Mouse (Mus musculus) lung, embryonic 14.5 days (tissue): ENCODE measurements around the gene Nmi. TPM values are rescaled to one million over a fixed set of nuclear protein-coding genes. Genes with fewer than 3 reads are reported as not detected.
"Not testable (repeated sequence)": the region's sequence is repeated elsewhere in the genome, so short reads cannot be mapped to it uniquely, and the experiment has no call there.

Source experiments
- ATAC-seq: fragments of 200-750 bp; cut with Nextera tagmentation; 2 replicates; pipeline ENCODE4 v1.8.0; 2017; ENCODE audit warnings: mild to moderate bottlenecking, moderate TSS enrichment, moderate library complexity; ENCODE audit not compliant: insufficient read depth
- DNase-seq: peaks from one replicate; pipeline ENCODE4 v3.0.0-alpha.2; 2015
- H3K27ac ChIP-seq: fragments of 300-500 bp; sonication (generic); 2 replicates; pipeline ENCODE4 v1.5.1; 2014; ENCODE audit warnings: low read depth, mild to moderate bottlenecking, moderate library complexity
- H3K27me3 ChIP-seq: fragments of 300-500 bp; sonication (generic); 2 replicates; pipeline ENCODE4 v1.6.1; 2014; ENCODE audit warnings: low read length, control low read depth; ENCODE audit not compliant: insufficient read depth
- H3K36me3 ChIP-seq: fragments of 300-500 bp; sonication (generic); 2 replicates; pipeline ENCODE4 v1.6.1; 2014; ENCODE audit warnings: control low read depth; ENCODE audit not compliant: insufficient read depth
- H3K4me1 ChIP-seq: fragments of 300-500 bp; sonication (generic); 2 replicates; pipeline ENCODE4 v1.6.1; 2014; ENCODE audit warnings: antibody characterized with exemption, control low read depth; ENCODE audit not compliant: insufficient read depth
- H3K4me2 ChIP-seq: fragments of 300-500 bp; sonication (generic); 2 replicates; pipeline ENCODE4 v1.6.1; 2014; ENCODE audit warnings: mild to moderate bottlenecking
- H3K4me3 ChIP-seq: fragments of 300-500 bp; sonication (generic); 2 replicates; pipeline ENCODE4 v1.5.1; 2014; ENCODE audit warnings: low read depth, low read length
- H3K9ac ChIP-seq: fragments of 300-500 bp; sonication (generic); 2 replicates; pipeline ENCODE4 v1.6.1; 2014
- H3K9me3 ChIP-seq: fragments of 300-500 bp; sonication (generic); 2 replicates; pipeline ENCODE4 v1.6.1; 2016; ENCODE audit warnings: low read depth, low read length, control low read depth
- CTCF ChIP-seq: IDR thresholded peaks from 2 replicates; pipeline ENCODE4 v1.5.1; 2016; ENCODE audit warnings: antibody characterized with exemption, low read depth
- WGBS: fragments of 180-500 bp; shearing (Covaris S2); extraction: QIAGEN DNeasy Blood & Tissue Kit; methylation state at CpG from one replicate; pipeline ENCODE4 v1.1.7; 2014; 5-methylcytosine and 5-hydroxymethylcytosine counted together
- polyA plus RNA-seq: library from polyadenylated mRNA; unstranded; fragments of >200 nt; fragmentation: Nextera tagmentation; extraction: Ambion mirVana; gene quantifications from 2 replicates; pipeline ENCODE4 v1.2.1, GENCODE M21; 2014

The Nmi gene
- polyA plus RNA-seq = 19.4 and 20.3 TPM in 2 replicates

GRCm38 (mm10) chr2:51973410-51973968 is at the start of gene Nmi:
Nmi (minus strand) TSS chr2:51973494.
- 67% methylated on average over 9 of the region's 9 CpGs for WGBS
- Histone ChIP-seq H3K27ac (peak within 1 kb of the TSS; percentile 84), H3K4me3 (peak within 1 kb of the TSS; percentile 64), H3K4me2 (peak within 1 kb of the TSS; percentile 72), H3K4me1 (no peaks in the 10 kb centered on the region), H3K9ac (peak within 1 kb of the TSS; percentile 68), H3K36me3 (no peaks in the 10 kb centered on the region), H3K27me3 (no peaks in the 10 kb centered on the region), H3K9me3 (0 out of 2 replicates have a peak, but pooled peaks cover under 1% of the 10 kb centered on the region)
- DNase-seq (peak; percentile 52), ATAC-seq (peak; percentile 71)
- TF ChIP-seq CTCF = no peak

DNA sequence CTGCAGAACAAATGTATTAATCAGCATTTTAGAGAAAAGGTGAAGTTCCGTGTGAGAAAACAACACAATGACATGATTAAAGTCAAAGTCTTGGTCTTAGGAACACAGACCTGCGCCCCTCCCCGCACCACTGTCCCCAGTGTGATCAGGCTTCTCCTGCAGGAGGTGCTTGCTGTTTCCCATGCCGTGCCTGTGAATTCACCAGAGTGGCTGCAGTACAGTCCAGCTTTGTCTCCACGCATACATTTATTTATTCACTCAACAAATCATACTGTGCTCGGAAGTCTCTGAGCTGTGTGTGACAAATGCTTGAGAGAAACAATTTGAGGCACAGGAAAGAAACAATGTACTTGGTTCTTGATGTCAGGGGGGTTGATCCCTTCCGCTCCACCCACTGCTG is 43.1 kb upstream of the Nmi start:
- Histone ChIP-seq H3K9ac (no peak overlapping the region), H3K4me3 (no peak overlapping the region)
- no peak for TF ChIP-seq CTCF

DNA sequence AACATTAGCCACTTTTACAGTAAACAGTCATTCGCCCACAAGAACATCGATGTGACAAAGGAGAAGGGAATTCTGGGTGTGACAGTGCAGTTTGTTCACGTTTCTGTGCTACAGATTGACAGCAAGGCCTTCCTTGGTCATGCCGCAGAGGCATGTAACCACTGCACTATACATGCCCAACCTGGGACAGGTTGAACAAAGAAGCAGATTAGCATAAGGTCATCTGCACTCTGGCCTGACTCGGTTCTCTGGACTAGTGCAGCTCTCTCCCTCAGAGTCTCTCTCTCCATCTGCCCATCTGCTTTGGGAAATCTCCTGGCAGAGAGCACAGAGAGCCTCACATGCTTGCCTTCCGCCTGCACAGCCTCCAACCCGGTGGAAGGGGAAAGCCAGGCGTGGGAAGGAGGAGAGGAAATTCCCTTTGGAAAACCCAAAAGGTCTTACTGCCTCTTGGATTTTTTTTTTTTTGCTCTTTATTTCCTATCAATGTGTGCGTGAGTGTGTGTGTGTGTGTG is 40.1 kb upstream of the Nmi start:
- TF ChIP-seq CTCF = no peak
- Histone ChIP-seq H3K36me3 (no peaks in the 10 kb centered on the region), H3K27me3 (no peaks in the 10 kb centered on the region), H3K4me2 (no peak overlapping the region), H3K4me3 (no peak overlapping the region), H3K9me3 (no peaks in the 10 kb centered on the region), H3K4me1 (no peaks in the 10 kb centered on the region; the same call in 1 of the 2 replicates), H3K27ac (no peak overlapping the region), H3K9ac (no peak overlapping the region)
- no peak for DNase-seq
- ATAC-seq = no peak
- WGBS = 69% methylated on average over 9 of the region's 9 CpGs

More for the DNA sequence above, 43.1 kb upstream of the Nmi start:
- H3K27ac ChIP-seq = no peak overlapping the region
- DNase-seq (no peak), ATAC-seq (no peak)
- H3K36me3 ChIP-seq = no peaks in the 10 kb centered on the region
- peak overlapping the region; percentile 8; the same call in 1 of the 2 replicates for H3K4me2 ChIP-seq
- no peaks in the 10 kb centered on the region for H3K9me3 ChIP-seq
- 26% methylated on average over 7 of the region's 7 CpGs for WGBS
- H3K27me3 ChIP-seq = no peaks in the 10 kb centered on the region
- H3K4me1 ChIP-seq = no peaks in the 10 kb centered on the region; the same call in 1 of the 2 replicates

DNA sequence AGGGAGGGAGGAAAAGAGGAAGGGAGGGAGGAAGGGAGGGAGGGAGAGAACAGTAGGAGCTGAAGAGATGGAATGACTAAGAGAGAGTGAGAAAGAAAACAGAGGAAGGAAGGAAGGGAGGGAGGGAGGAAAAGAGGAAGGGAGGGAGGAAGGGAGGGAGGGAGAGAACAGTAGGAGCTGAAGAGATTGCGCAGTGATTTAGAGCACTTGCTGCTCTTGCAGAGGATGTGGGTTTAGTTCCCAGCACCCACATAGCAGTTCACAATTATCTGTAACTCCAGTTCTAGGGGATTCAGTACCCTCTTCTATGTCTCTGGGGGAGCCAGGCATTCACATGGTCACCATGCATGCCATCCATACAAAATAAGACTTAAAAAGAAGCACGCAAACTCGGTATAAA is 38.5 kb upstream of the Nmi start:
- not testable (repeated sequence) for H3K9me3 ChIP-seq, DNase-seq, H3K4me3 ChIP-seq, H3K9ac ChIP-seq, H3K4me1 ChIP-seq, ATAC-seq, H3K4me2 ChIP-seq, H3K27ac ChIP-seq, H3K36me3 ChIP-seq, H3K27me3 ChIP-seq
- 87% methylated on average over 3 of the region's 3 CpGs for WGBS

DNA sequence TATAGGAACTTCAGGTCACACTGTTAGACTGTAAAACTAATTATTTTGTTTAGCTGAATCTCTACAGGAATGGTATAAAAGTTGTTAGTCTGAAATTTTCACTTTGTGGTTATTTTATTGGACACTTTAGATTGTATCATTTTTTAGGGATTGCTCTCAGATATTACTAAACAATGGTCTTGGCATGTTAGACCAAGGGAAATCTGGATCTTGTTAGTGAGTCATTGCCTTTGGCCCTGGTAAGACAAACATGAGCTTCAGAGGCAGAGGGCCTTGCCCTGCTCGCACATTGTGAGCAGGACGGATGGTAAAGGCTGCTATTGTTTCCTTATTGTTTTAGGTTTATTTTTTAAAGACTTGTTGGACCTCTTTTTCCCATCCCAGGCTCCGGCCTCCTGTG is 33.1 kb upstream of the Nmi start:
- DNase-seq = no peak

GRCm38 (mm10) chr2:52002299-52002698 is 29.0 kb upstream of the Nmi start:
- WGBS = 89% methylated on average over 10 of the region's 10 CpGs
- not testable (repeated sequence) for ATAC-seq

More for the DNA sequence above, 33.1 kb upstream of the Nmi start:
- no peak for ATAC-seq
- no peak overlapping the region for H3K27ac ChIP-seq
- no peak for TF ChIP-seq CTCF
- WGBS = 69% methylated on average over 3 of the region's 3 CpGs
- H3K9me3 ChIP-seq = no peaks in the 10 kb centered on the region
- no peaks in the 10 kb centered on the region for H3K27me3 ChIP-seq
- no peak overlapping the region for H3K9ac ChIP-seq
- H3K4me2 ChIP-seq = no peak overlapping the region
- H3K4me1 ChIP-seq = no peaks in the 10 kb centered on the region
- H3K4me3 ChIP-seq = no peak overlapping the region
- H3K36me3 ChIP-seq = no peaks in the 10 kb centered on the region

GRCm38 (mm10) chr2:52001521-52001920 is 28.2 kb upstream of the Nmi start:
- DNase-seq = no peak
- 82% methylated on average over 8 of the region's 8 CpGs for WGBS
- ATAC-seq = no peak

More at GRCm38 (mm10) chr2:52002299-52002698, 29.0 kb upstream of the Nmi start:
- DNase-seq, H3K27ac ChIP-seq, H3K36me3 ChIP-seq, H3K9me3 ChIP-seq, H3K27me3 ChIP-seq, H3K9ac ChIP-seq, H3K4me1 ChIP-seq, H3K4me3 ChIP-seq, H3K4me2 ChIP-seq: not testable (repeated sequence)

More at GRCm38 (mm10) chr2:52001521-52001920, 28.2 kb upstream of the Nmi start:
- no peak overlapping the region for H3K9ac ChIP-seq
- H3K27me3 ChIP-seq = no peaks in the 10 kb centered on the region
- H3K4me3 ChIP-seq = no peak overlapping the region
- H3K36me3 ChIP-seq = no peaks in the 10 kb centered on the region
- no peak overlapping the region for H3K27ac ChIP-seq
- H3K4me1 ChIP-seq = no peaks in the 10 kb centered on the region
- TF ChIP-seq CTCF = no peak
- H3K9me3 ChIP-seq = no peaks in the 10 kb centered on the region
- H3K4me2 ChIP-seq = no peak overlapping the region
